Mouse (Mus musculus): ENCODE data around the gene Top2a. TPM values are rescaled to one million over a fixed set of nuclear protein-coding genes. Genes with fewer than 3 reads are reported as not detected.

Gene Top2a
- polyA plus RNA-seq, 1 experiment from 2014 or later: 184 TPM

DNA sequence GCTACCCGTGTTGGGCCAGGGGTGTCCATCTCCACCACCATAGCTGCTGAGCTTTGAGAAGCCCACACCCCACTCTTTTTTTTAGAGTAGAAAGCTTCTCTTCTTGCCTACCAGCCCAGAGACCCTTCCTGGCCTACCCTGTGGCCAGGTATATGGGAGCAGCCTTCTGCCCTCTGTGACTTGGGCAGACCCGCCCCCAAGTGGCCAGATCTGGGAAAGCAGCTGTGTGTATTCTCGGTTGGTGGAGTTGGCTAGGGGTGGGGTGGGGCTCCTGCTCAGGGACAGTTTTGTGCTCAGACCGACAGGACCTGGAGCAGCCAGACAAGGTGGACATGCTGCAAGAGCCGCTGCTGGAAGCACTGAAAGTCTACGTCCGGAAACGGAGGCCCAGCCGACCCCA lies 51.8 kb downstream of the Top2a start:
- no peak overlapping the region for H3K4me2 ChIP-seq
- WGBS (ENCODE audit: insufficient replicate concordance): 50% methylated on average over 9 of the region's 9 CpGs

GRCm38 (mm10) chr11:98971316-98972031 lies 52.5 kb downstream of the Top2a start:
- Histone ChIP-seq H3K4me2 (no peak overlapping the region), H3K4me1 (replicated peaks) (peaks cover 25% of the 10 kb centered on the region), H3K27me3 (peaks cover 43% of the 10 kb centered on the region), H3K27ac (replicated peaks) (no peak overlapping the region), H3K36me3 (replicated peaks) (peaks cover 29% of the 10 kb centered on the region; the same call in 1 of the 2 replicates), H3K9me3 (replicated peaks) (no peaks in the 10 kb centered on the region), H3K4me3 (replicated peaks) (no peak overlapping the region), H3K9ac (no peak overlapping the region)
- 71% methylated on average over 23 of the region's 23 CpGs for WGBS (ENCODE audit: insufficient replicate concordance)
- no peak for ATAC-seq (ENCODE audit: insufficient read depth)

More for the DNA sequence above, 51.8 kb downstream of the Top2a start:
- H3K9ac ChIP-seq: no peak overlapping the region
- H3K27ac ChIP-seq (replicated peaks): no peak overlapping the region
- H3K36me3 ChIP-seq (replicated peaks): peaks cover 26% of the 10 kb centered on the region; the same call in 1 of the 2 replicates
- H3K27me3 ChIP-seq: peaks cover 37% of the 10 kb centered on the region
- H3K4me3 ChIP-seq (replicated peaks): no peak overlapping the region
- peaks cover 20% of the 10 kb centered on the region for H3K4me1 ChIP-seq (replicated peaks)
- H3K9me3 ChIP-seq (replicated peaks): no peaks in the 10 kb centered on the region
- ATAC-seq (ENCODE audit: insufficient read depth): 0 out of 2 replicates have a peak, but pooled peaks have one; percentile 32

DNA sequence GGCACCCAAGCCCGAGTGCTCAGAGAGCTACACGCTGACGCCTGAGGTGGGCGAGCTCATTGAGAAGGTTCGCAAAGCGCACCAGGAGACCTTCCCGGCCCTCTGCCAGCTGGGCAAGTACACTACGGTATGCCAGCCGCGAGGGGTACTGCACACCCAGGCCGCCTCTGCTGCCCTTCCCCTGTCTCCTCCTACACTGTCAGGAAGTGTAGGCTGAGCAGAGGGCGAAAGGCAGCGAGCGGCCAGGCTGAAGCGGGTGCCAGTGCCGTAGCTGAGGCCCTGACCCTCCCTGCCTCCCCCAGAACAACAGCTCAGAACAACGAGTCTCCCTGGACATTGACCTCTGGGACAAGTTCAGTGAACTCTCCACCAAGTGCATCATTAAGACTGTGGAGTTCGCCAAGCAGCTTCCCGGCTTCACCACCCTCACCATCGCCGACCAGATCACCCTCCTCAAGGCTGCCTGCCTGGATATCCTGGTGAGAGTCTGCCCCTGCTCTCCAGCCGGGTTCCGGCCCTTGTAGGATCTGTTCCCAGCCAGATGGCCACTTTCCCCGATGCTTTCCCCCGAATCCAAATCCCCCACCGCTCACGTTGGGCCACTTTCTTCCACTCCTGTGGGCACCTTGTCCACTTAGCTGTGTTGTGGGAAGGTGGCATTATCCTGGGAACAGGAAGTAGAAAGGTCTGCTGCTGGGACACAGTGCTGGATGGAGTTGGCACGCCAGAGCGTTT lies 53.6 kb downstream of the Top2a start:
- 75% methylated on average over 29 of the region's 29 CpGs for WGBS (ENCODE audit: insufficient replicate concordance)
- peaks cover 29% of the 10 kb centered on the region; the same call in 1 of the 2 replicates for H3K36me3 ChIP-seq (replicated peaks)
- H3K4me1 ChIP-seq (replicated peaks): peaks cover 37% of the 10 kb centered on the region
- no peak overlapping the region for H3K9ac ChIP-seq
- no peak overlapping the region for H3K4me3 ChIP-seq (replicated peaks)
- no peak for ATAC-seq (ENCODE audit: insufficient read depth)
- no peaks in the 10 kb centered on the region for H3K9me3 ChIP-seq (replicated peaks)
- no peak overlapping the region for H3K4me2 ChIP-seq
- H3K27ac ChIP-seq (replicated peaks): no peak overlapping the region
- peaks cover 54% of the 10 kb centered on the region for H3K27me3 ChIP-seq

DNA sequence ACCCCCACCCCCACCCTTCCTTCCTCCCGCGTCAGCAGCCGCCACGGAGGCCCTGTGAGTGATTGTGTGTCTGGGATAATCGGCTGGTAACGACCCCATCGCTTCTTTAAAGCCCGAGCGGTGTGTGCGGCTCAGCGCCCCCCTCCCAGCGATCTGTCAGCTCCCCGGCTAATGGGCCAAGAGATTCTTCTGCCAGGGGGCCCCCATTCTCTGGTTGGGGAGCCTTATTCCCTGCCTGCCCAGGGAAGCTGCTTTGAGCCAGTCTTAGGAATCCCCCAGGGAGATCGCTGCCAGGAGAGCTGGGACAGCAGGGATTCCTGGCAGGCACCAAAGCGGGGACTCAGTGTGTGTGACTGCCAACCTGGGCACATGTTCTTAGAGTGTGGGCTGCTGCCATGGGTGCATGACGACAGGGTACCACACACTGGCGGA lies 54.5 kb downstream of the Top2a start:
- no peaks in the 10 kb centered on the region for H3K9me3 ChIP-seq (replicated peaks)
- H3K9ac ChIP-seq: no peak overlapping the region
- peaks cover 29% of the 10 kb centered on the region; the same call in 1 of the 2 replicates for H3K36me3 ChIP-seq (replicated peaks)
- no peak overlapping the region for H3K27ac ChIP-seq (replicated peaks)
- peaks cover 63% of the 10 kb centered on the region for H3K27me3 ChIP-seq
- no peak overlapping the region for H3K4me2 ChIP-seq
- no peak for ATAC-seq (ENCODE audit: insufficient read depth)
- peaks cover 45% of the 10 kb centered on the region for H3K4me1 ChIP-seq (replicated peaks)
- WGBS (ENCODE audit: insufficient replicate concordance): 27% methylated on average over 17 of the region's 17 CpGs
- H3K4me3 ChIP-seq (replicated peaks): no peak overlapping the region

GRCm38 (mm10) chr11:98968716-98969495 lies 55.1 kb downstream of the Top2a start:
- Histone ChIP-seq H3K27me3 (peaks cover 69% of the 10 kb centered on the region), H3K9ac (no peak overlapping the region), H3K27ac (replicated peaks) (no peak overlapping the region), H3K4me2 (0 out of 2 replicates have a peak overlapping the region, but pooled peaks have one; percentile 7), H3K9me3 (replicated peaks) (no peaks in the 10 kb centered on the region), H3K4me3 (replicated peaks) (no peak overlapping the region), H3K36me3 (replicated peaks) (peaks cover 29% of the 10 kb centered on the region; the same call in 1 of the 2 replicates), H3K4me1 (replicated peaks) (peaks cover 51% of the 10 kb centered on the region)
- ATAC-seq (ENCODE audit: insufficient read depth): no peak
- WGBS (ENCODE audit: insufficient replicate concordance): 13% methylated on average over 20 of the region's 20 CpGs

- ATAC-seq (ENCODE audit: insufficient read depth): no peak
- no peak overlapping the region for H3K4me3 ChIP-seq (replicated peaks)
- 78% methylated on average over 16 of the region's 16 CpGs for WGBS (ENCODE audit: insufficient replicate concordance)
- no peaks in the 10 kb centered on the region for H3K9me3 ChIP-seq (replicated peaks)
- H3K9ac ChIP-seq: no peak overlapping the region
- no peak overlapping the region for H3K4me2 ChIP-seq
- no peak overlapping the region for H3K27ac ChIP-seq (replicated peaks)
- H3K36me3 ChIP-seq (replicated peaks): peaks cover 23% of the 10 kb centered on the region; the same call in 1 of the 2 replicates
- H3K27me3 ChIP-seq: peaks cover 77% of the 10 kb centered on the region
- peaks cover 59% of the 10 kb centered on the region for H3K4me1 ChIP-seq (replicated peaks)
Observed at GRCm38 (mm10) chr11:98968079-98968478, 55.9 kb downstream of the Top2a start.

GRCm38 (mm10) chr11:98966499-98967141 lies 57.4 kb downstream of the Top2a start:
- H3K27ac ChIP-seq (replicated peaks): no peak overlapping the region
- peaks cover 74% of the 10 kb centered on the region for H3K4me1 ChIP-seq (replicated peaks)
- no peak overlapping the region for H3K4me2 ChIP-seq

DNA sequence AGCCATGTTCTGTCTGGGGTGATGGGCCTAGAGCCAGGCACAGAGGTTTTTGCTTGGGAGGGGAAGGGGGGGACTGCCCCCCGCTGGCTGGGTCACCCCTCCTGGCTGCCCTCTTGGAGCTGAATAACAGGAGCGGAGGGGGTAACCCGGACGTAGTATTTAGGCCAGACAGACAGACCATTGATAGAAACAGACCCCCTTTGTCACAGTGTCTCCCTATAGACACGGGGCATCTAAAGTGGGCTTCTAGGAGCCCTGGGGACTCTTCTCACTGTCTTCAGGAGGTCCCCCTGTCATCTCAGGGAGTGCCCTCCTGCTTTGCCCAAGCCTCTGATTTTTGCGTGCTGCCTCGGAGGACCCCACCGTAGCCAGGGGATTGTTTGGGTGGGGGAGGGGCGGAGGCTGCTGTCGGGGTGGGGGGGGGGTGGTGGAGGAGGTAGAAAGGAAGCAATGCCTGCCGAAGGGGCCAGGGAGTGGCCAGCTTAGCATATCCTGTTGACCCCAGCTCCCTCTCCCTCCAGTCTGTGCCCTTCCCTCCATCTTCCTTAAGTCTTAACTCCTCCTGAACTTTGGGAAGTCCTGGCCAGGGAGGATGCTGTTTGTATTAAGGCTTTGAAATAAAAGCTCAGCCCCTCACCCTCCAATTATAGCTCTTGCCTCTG lies 58.4 kb downstream of the Top2a start:
- Histone ChIP-seq H3K4me1 (replicated peaks) (peaks cover 85% of the 10 kb centered on the region), H3K4me2 (no peak overlapping the region), H3K9ac (no peak overlapping the region), H3K4me3 (replicated peaks) (no peak overlapping the region), H3K27ac (replicated peaks) (no peak overlapping the region), H3K9me3 (replicated peaks) (no peaks in the 10 kb centered on the region), H3K27me3 (peaks cover 95% of the 10 kb centered on the region), H3K36me3 (replicated peaks) (peaks cover 12% of the 10 kb centered on the region; the same call in 1 of the 2 replicates)
- ATAC-seq (ENCODE audit: insufficient read depth): no peak
- 30% methylated on average over 11 of the region's 11 CpGs for WGBS (ENCODE audit: insufficient replicate concordance)

More at GRCm38 (mm10) chr11:98966499-98967141, 57.4 kb downstream of the Top2a start:
- no peak overlapping the region for H3K4me3 ChIP-seq (replicated peaks)
- WGBS (ENCODE audit: insufficient replicate concordance): 39% methylated on average over 9 of the region's 9 CpGs
- H3K9ac ChIP-seq: no peak overlapping the region
- ATAC-seq (ENCODE audit: insufficient read depth): no peak
- no peaks in the 10 kb centered on the region for H3K9me3 ChIP-seq (replicated peaks)
- H3K27me3 ChIP-seq: peaks cover 92% of the 10 kb centered on the region
- peaks cover 17% of the 10 kb centered on the region; the same call in 1 of the 2 replicates for H3K36me3 ChIP-seq (replicated peaks)

DNA sequence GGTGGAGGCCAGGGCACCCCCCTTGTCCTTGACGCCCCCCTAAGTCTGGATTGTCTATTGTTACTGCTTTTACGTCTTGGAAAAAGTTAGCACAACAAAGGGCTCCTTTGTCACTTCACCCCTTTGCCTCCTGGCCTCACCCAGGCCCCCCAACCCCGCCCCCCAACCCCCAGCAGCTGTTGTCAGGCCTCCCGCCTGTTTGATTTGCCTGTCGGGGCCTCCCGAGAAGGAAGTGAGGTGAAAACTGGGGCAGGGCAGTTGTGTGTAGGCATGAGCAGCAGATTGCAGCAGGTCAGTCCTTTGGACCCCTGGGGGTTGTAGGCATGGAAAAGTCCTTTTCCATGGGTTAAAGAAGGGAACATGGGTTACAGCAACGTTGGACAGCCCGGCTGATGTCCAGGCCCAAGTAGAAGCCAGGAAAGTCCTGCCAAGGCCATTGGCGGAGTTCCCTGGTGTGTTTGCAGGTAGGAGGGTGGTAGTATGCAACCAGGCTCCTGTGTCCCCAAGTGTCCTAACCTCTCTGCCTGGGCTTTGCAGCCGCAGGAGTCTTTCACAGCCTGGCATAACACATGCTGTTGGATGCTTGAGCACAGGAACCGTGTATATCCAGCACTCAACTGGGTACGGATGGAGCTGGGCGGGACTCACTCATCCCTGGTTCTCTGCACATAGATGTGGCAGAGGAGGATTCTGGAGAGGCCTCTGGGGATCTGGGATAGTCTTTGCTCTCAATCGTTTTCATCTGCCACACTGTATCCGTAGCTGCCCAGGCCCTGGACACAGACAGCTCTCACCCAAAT lies 59.2 kb downstream of the Top2a start:
- WGBS (ENCODE audit: insufficient replicate concordance): 38% methylated on average over 15 of the region's 15 CpGs
- peak overlapping the region; percentile 61; the same call in 1 of the 2 replicates for H3K27ac ChIP-seq (replicated peaks)
- peak overlapping the region; percentile 100 for H3K4me2 ChIP-seq
- peaks cover 88% of the 10 kb centered on the region for H3K4me1 ChIP-seq (replicated peaks)
- H3K36me3 ChIP-seq (replicated peaks): peaks cover 12% of the 10 kb centered on the region; the same call in 1 of the 2 replicates
- H3K9me3 ChIP-seq (replicated peaks): no peaks in the 10 kb centered on the region
- no peak for ATAC-seq (ENCODE audit: insufficient read depth)
- H3K4me3 ChIP-seq (replicated peaks): no peak overlapping the region
- H3K27me3 ChIP-seq: peaks cover 97% of the 10 kb centered on the region
- H3K9ac ChIP-seq: no peak overlapping the region

Data from liver, embryonic 15.5 days (tissue).